Mouse (Mus musculus) liver, embryonic 13.5 days (tissue): ENCODE results near the gene Kcna7. TPM values are rescaled to one million over a fixed set of nuclear protein-coding genes. Genes with fewer than 3 reads are reported as not detected.

Experiments
- ATAC-seq: fragments of 200-750 bp; cut with Nextera tagmentation; 2 replicates; pipeline ENCODE4 v1.8.0; 2017; ENCODE audit warnings: low read depth, mild to moderate bottlenecking, moderate number of reproducible peaks, moderate library complexity
- DNase-seq: peaks from one replicate; pipeline ENCODE4 v3.0.0; 2022
- H3K27ac ChIP-seq: fragments of 300-500 bp; sonication (generic); 2 replicates; pipeline ENCODE4 v1.5.1; 2015; ENCODE audit warnings: moderate library complexity, mild to moderate bottlenecking, inconsistent platforms
- H3K27me3 ChIP-seq: fragments of 300-500 bp; sonication (generic); 2 replicates; pipeline ENCODE4 v1.6.1; 2015; ENCODE audit warnings: mild to moderate bottlenecking, inconsistent platforms
- H3K36me3 ChIP-seq: fragments of 300-500 bp; sonication (generic); 2 replicates; pipeline ENCODE4 v1.6.1; 2015; ENCODE audit warnings: mild to moderate bottlenecking, inconsistent platforms
- H3K4me1 ChIP-seq: fragments of 300-500 bp; sonication (generic); replicated peaks from 2 replicates; pipeline ENCODE4 v1.6.1; 2015; ENCODE audit warnings: inconsistent platforms
- H3K4me2 ChIP-seq: fragments of 300-500 bp; sonication (generic); 2 replicates; pipeline ENCODE4 v1.6.1; 2015; ENCODE audit warnings: inconsistent platforms, mild to moderate bottlenecking, moderate library complexity
- H3K4me3 ChIP-seq: fragments of 300-500 bp; sonication (generic); replicated peaks from 2 replicates; pipeline ENCODE4 v1.5.1; 2015; ENCODE audit warnings: mild to moderate bottlenecking, inconsistent platforms
- H3K9ac ChIP-seq: fragments of 300-500 bp; sonication (generic); 2 replicates; pipeline ENCODE4 v1.6.1; 2015; ENCODE audit warnings: mild to moderate bottlenecking, inconsistent platforms
- H3K9me3 ChIP-seq: fragments of 300-500 bp; sonication (generic); replicated peaks from 2 replicates; pipeline ENCODE4 v1.6.1; 2016; ENCODE audit warnings: inconsistent platforms
- WGBS: fragments of 180-500 bp; shearing (Covaris S2); methylation state at CpG from one replicate; pipeline ENCODE4 v1.1.7; 2015; ENCODE audit not compliant: insufficient replicate concordance; 5-methylcytosine and 5-hydroxymethylcytosine counted together
- microRNA-seq: library from miRNA; unstranded; fragments of <30 nt; microRNA quantifications from one replicate; pipeline ENCODE4, GENCODE M21; 2016
- polyA plus RNA-seq: library from polyadenylated mRNA; unstranded; fragments of >200 nt; fragmentation: Nextera tagmentation; extraction: Ambion mirVana; gene quantifications from 2 replicates; pipeline ENCODE4 v1.2.1, GENCODE M21; 2015

The Kcna7 gene
- polyA plus RNA-seq, 1 experiment from 2014 or later: not detected

DNA sequence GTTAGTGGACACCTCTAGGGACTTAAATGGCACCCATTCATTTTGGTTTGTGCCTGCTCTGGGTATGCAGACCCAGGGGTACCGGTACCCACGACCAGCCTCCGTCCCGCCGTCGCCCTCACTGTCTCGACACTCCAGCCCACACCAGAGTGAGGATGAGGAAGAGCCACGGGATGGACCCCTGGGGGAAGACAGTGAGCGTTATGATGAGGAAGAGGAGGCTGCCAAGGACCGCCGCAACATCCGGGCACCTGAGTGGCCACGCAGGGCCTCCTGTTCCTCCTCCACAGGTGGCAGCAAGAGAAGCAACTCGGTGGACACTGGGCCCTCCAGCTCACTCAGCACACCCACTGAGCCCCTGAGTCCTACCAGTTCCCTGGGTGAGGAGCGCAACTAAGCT lies 49.5 kb downstream of the Kcna7 start:
- Histone ChIP-seq H3K4me3 (no peak overlapping the region), H3K9ac (no peak overlapping the region), H3K4me1 (peaks cover 44% of the 10 kb centered on the region), H3K4me2 (no peak overlapping the region), H3K36me3 (peaks cover 38% of the 10 kb centered on the region), H3K27ac (0 out of 2 replicates have a peak overlapping the region, but pooled peaks have one; percentile 98), H3K9me3 (no peaks in the 10 kb centered on the region), H3K27me3 (no peaks in the 10 kb centered on the region)
- ATAC-seq: no peak
- no peak for DNase-seq
- WGBS: 89% methylated on average over 15 of the region's 15 CpGs

DNA sequence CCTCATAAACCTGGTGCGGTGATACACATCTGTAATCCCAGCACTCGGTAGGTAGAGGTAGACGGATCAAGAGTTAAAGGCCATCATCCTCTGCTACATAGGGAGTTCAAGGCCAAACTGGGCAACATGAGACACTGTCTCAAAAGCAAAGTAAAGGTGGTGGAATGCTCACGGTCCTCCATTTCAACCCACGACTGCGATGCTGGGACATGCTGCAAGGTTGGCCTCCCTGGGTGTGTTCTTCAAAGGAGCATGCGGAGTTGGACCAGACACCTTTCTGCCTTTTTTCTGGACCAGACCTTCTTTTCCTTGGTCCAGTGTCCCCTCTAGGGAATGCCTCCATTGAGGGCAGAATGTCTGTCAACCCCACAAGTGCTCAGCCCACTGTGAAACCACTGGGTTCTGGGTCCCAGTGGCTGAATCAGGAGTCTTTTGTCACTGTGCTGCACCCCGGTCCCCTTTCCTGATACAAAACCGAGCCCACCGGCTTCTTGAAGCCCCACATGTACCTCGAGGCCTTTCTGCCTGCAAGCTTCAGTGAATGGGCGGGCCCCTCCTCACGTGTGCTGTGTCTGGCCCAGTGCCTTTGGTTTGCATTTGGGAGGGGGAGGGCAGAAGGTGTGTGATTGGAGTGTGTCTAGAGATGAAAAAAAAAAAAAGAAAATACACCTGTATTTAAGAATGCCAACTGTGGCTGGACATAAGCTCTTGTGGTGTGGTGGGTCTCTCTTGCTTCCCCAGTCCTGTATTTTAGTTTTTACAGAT lies 50.7 kb downstream of the Kcna7 start:
- Histone ChIP-seq H3K27me3 (no peaks in the 10 kb centered on the region), H3K27ac (peak overlapping the region; percentile 98), H3K4me1 (peaks cover 53% of the 10 kb centered on the region), H3K4me3 (peak overlapping the region; percentile 78; the same call in 1 of the 2 replicates), H3K36me3 (peaks cover 38% of the 10 kb centered on the region), H3K9ac (no peak overlapping the region), H3K4me2 (peak overlapping the region; percentile 23; the same call in 1 of the 2 replicates), H3K9me3 (no peaks in the 10 kb centered on the region)
- WGBS: 78% methylated on average over 13 of the region's 13 CpGs
- ATAC-seq: no peak
- no peak for DNase-seq

DNA sequence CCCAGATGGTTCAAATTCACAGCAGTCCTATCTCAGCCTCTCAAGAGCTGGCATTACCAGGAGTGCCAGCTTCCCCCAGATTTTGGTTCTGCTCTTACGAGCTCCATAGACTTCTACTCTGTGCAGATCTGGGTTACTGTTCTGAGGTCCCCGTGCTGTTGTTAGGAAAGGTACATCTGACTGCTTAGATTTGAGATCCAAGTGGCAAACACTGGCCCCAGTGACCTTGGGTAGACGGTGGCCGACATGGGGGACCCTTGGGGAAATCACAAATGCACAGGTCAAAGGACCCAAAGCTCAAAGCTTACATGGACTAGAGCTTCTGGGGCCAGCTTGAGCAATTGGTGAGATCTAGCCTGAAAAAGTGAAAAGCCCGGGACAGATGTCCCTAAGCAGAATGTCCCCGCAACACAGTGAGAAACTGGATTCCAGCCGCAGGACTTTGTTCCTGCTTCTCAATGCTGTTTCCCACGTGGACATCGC lies 51.3 kb downstream of the Kcna7 start:
- Histone ChIP-seq H3K9ac (peak overlapping the region; percentile 95), H3K4me3 (peak overlapping the region; percentile 78), H3K9me3 (no peaks in the 10 kb centered on the region), H3K36me3 (peaks cover 42% of the 10 kb centered on the region), H3K4me1 (peaks cover 53% of the 10 kb centered on the region), H3K4me2 (peak overlapping the region; percentile 81), H3K27me3 (no peaks in the 10 kb centered on the region), H3K27ac (peak overlapping the region; percentile 98)
- WGBS: 42% methylated on average over 9 of the region's 9 CpGs
- ATAC-seq (no peak), DNase-seq (no peak)

DNA sequence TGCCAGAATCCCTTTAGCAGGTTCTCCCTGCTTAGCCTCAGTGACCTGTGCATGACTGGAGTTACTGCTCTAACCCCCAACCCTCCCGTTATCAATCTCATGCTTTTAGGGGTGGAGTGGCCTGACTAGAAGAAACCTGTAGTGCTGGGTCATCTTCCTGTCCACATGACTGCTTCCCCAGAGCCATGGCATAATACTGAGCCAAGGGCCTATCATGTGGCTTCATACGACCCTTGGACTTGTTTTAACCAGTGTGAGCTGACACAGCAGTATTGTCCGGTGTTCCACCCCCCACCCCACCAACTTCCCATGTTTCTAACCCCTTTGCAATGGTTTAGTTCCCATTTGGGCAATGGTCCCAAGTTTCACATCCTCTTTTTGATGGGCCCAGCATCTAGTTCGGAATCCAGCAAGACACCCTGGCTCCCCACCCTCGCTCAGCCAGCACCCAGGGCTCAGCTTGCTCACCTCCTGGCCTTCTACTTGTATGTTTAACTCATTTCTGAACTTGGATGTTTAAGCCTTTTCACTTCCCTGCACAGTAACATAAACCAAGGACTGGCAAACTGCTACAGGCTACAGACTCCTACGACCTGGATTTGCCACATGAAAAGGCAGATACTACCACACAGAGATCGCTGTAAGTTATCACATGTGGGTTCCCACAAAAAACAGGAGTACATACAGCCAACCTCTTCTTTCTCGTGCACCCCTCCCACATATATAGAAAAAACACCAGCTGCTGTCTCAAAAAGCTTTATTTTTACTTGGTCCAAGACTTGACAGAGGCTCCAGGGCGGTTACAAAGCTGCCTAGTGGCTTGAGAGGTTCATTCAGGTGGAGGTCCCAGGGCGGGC lies 52.0 kb downstream of the Kcna7 start:
- ATAC-seq (peak; percentile 19), DNase-seq (peak; percentile 63)
- Histone ChIP-seq H3K27me3 (no peaks in the 10 kb centered on the region), H3K36me3 (peaks cover 47% of the 10 kb centered on the region), H3K4me2 (peak overlapping the region; percentile 81), H3K27ac (peak overlapping the region; percentile 98), H3K9ac (peak overlapping the region; percentile 95), H3K4me1 (peaks cover 53% of the 10 kb centered on the region), H3K9me3 (no peaks in the 10 kb centered on the region), H3K4me3 (peak overlapping the region; percentile 78)
- 44% methylated on average over 10 of the region's 10 CpGs for WGBS

DNA sequence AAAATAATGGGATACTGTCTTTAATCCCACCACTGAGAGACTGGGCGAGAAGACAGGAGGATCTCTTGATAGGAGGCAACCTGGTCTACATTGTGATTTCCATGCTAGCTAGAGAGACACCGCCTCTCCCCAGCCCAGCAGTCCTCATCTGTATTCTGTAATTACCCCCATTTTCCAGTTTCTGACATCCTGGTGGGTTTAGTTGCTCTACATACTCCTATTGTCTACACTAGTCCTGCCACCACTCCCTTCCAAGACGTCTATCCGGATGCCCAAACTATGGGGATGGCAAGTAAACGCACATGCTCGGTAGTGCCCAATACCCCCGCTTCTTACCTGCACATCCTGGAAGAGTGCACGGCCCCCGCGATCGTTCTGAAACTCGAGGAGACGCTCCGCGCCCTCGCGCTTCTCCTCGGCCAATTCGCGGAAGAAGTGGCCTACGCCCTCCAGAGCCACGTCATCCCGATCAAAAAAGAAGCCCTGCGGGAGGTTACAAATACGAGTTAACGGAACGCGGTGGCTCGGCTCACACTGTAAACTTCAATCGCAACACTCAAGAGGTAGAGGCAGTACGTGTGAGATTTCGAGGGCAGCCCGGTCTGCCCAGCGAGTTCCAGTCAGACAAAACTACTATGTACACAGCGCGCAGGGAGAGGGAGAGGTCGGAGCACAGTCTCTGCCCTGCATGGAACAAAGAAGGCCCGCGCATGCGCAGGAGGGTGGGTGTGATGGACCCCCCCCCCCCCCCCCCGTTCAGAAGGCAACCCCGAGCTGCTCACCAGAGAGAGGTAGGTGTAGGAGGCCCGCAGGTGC lies 53.5 kb downstream of the Kcna7 start:
- Histone ChIP-seq H3K9ac (peak overlapping the region; percentile 95), H3K36me3 (peaks cover 58% of the 10 kb centered on the region), H3K27ac (peak overlapping the region; percentile 98), H3K4me3 (peak overlapping the region; percentile 78), H3K27me3 (no peaks in the 10 kb centered on the region), H3K4me1 (peaks cover 67% of the 10 kb centered on the region), H3K4me2 (peak overlapping the region; percentile 81), H3K9me3 (no peaks in the 10 kb centered on the region)
- WGBS: under 1% methylated on average over 42 of the region's 43 CpGs
- DNase-seq (peak; percentile 61), ATAC-seq (peak; percentile 34)

Small RNA genes within 50 kb of the gene (microRNA-seq; reads per million reads assigned to microRNA genes)
- gene Gm22133: not detected

Other genes with a start within 250 kb of the Kcna7 start
- not detected in 2 replicates for gene Slc17a7, start 241.7 kb upstream of the Kcna7 start, polyA plus RNA-seq
- gene Gfy, start 226.1 kb upstream of the Kcna7 start, polyA plus RNA-seq: not detected in 2 replicates
- gene Pth2, start 224.7 kb upstream of the Kcna7 start, polyA plus RNA-seq: not detected in 2 replicates
- 0.07 and 0.14 TPM in 2 replicates for gene Ccdc155, start 200.8 kb upstream of the Kcna7 start, polyA plus RNA-seq
- 2.6 and 2.8 TPM in 2 replicates for gene Dkkl1, start 193.5 kb upstream of the Kcna7 start, polyA plus RNA-seq
- 11.8 and 12.0 TPM in 2 replicates for gene Tead2, start 189.9 kb upstream of the Kcna7 start, polyA plus RNA-seq
- 10.3 and 10.8 TPM in 2 replicates for gene Cd37, start 166.5 kb upstream of the Kcna7 start, polyA plus RNA-seq
- not detected in 2 replicates for gene Slc6a16, start 164.6 kb upstream of the Kcna7 start, polyA plus RNA-seq
- gene Slc6a21, start 128.1 kb upstream of the Kcna7 start, polyA plus RNA-seq: not detected in 2 replicates
- gene Trpm4, start 71.9 kb upstream of the Kcna7 start, polyA plus RNA-seq: 0.85 and 1.3 TPM in 2 replicates
- 0.12 and 0.15 TPM in 2 replicates for gene Hrc, start 70.4 kb upstream of the Kcna7 start, polyA plus RNA-seq
- 0.24 and 0.25 TPM in 2 replicates for gene Ppfia3, start 38.6 kb upstream of the Kcna7 start, polyA plus RNA-seq
- gene Lin7b, start 35.1 kb upstream of the Kcna7 start, polyA plus RNA-seq: not detected in 2 replicates
- gene Snrnp70, start 9.9 kb upstream of the Kcna7 start, polyA plus RNA-seq: 108 and 129 TPM in 2 replicates
- 0.35 and 0.37 TPM in 2 replicates for gene Ntf5, start 8.0 kb downstream of the Kcna7 start, polyA plus RNA-seq
- gene Lhb, start 15.2 kb downstream of the Kcna7 start, polyA plus RNA-seq: not detected in 2 replicates
- 4.1 and 5.1 TPM in 2 replicates for gene Gys1, start 29.2 kb downstream of the Kcna7 start, polyA plus RNA-seq
- gene Ruvbl2, start 32.4 kb downstream of the Kcna7 start, polyA plus RNA-seq: 111 and 119 TPM in 2 replicates
- gene Ftl1, start 54.2 kb downstream of the Kcna7 start, polyA plus RNA-seq: 7,621 and 8,262 TPM in 2 replicates
- 104 and 106 TPM in 2 replicates for gene Bax, start 61.2 kb downstream of the Kcna7 start, polyA plus RNA-seq
- 0.80 and 0.87 TPM in 2 replicates for gene Tulp2, start 76.2 kb downstream of the Kcna7 start, polyA plus RNA-seq
- not detected in 2 replicates for gene Gm45808, start 81.2 kb downstream of the Kcna7 start, polyA plus RNA-seq
- 2.0 and 2.2 TPM in 2 replicates for gene Dhdh, start 83.2 kb downstream of the Kcna7 start, polyA plus RNA-seq
- 110 and 127 TPM in 2 replicates for gene Nucb1, start 104.8 kb downstream of the Kcna7 start, polyA plus RNA-seq
- gene Ppp1r15a, start 120.6 kb downstream of the Kcna7 start, polyA plus RNA-seq: 180 and 197 TPM in 2 replicates
- gene Plekha4, start 120.7 kb downstream of the Kcna7 start, polyA plus RNA-seq: 0.43 and 0.52 TPM in 2 replicates
- gene Hsd17b14, start 149.2 kb downstream of the Kcna7 start, polyA plus RNA-seq: 1.3 and 1.9 TPM in 2 replicates
- 44.1 and 45.4 TPM in 2 replicates for gene Bcat2, start 164.5 kb downstream of the Kcna7 start, polyA plus RNA-seq
- not detected in 2 replicates for gene Fgf21, start 209.8 kb downstream of the Kcna7 start, polyA plus RNA-seq
- gene Fut1, start 211.6 kb downstream of the Kcna7 start, polyA plus RNA-seq: not detected in 2 replicates
- 0.10 TPM in 1 of 2 replicates, not detected in the other for gene Izumo1, start 216.2 kb downstream of the Kcna7 start, polyA plus RNA-seq
- gene Rasip1, start 221.8 kb downstream of the Kcna7 start, polyA plus RNA-seq: 2.4 and 2.5 TPM in 2 replicates
- 0.46 and 0.51 TPM in 2 replicates for gene Mamstr, start 234.3 kb downstream of the Kcna7 start, polyA plus RNA-seq